Mouse (Mus musculus): ENCODE results near the gene Mbnl1. TPM values are rescaled to one million over a fixed set of nuclear protein-coding genes. Genes with fewer than 3 reads are reported as not detected.

Mbnl1 gene
- total and polyA plus RNA-seq, 2 experiments from 2014 or later = 56.2 to 90.8 TPM

DNA sequence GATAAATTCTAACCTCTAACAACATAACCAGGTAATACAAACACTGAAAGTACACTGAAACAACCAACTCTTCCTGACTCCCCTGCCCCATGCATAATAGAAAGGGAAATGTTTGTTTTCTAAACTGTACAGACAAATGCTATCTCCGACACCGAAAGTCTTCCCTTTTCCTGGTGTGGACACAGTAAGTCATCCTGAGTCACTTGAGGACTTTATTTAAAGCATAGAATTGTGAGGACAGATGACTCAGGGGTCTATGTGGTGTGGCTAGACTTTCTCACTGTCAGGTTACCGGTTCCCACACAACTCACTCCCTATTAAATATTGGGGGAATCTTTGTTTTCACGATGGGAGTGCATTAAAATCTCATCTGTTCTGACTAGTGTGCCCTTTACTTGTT is 68.5 kb downstream of the Mbnl1 start:
- H3K4me2 ChIP-seq (ENCODE audit: low read depth, low read length) = no peak overlapping the region
- no peaks in the 10 kb centered on the region for H3K27me3 ChIP-seq (ENCODE audit: insufficient read depth, low read length)
- H3K9me3 ChIP-seq (ENCODE audit: low read length) = no peaks in the 10 kb centered on the region
- H3K27ac ChIP-seq = no peak overlapping the region
- no peak overlapping the region for H3K9ac ChIP-seq (replicated peaks; ENCODE audit: low read length)
- H3K36me3 ChIP-seq (ENCODE audit: insufficient read depth, low read length) = no peaks in the 10 kb centered on the region
- 83% methylated on average over 4 of the region's 4 CpGs for WGBS
- H3K4me1 ChIP-seq (ENCODE audit: insufficient read depth, low read length) = no peaks in the 10 kb centered on the region
- TF ChIP-seq CTCF (IDR thresholded peaks at IDR 0.05; ENCODE audit: low read depth) = no peak
- no peak overlapping the region for H3K4me3 ChIP-seq (ENCODE audit: low read length)
- DNase-seq (ENCODE audit: low spot score) (no peak), ATAC-seq (no peak)

DNA sequence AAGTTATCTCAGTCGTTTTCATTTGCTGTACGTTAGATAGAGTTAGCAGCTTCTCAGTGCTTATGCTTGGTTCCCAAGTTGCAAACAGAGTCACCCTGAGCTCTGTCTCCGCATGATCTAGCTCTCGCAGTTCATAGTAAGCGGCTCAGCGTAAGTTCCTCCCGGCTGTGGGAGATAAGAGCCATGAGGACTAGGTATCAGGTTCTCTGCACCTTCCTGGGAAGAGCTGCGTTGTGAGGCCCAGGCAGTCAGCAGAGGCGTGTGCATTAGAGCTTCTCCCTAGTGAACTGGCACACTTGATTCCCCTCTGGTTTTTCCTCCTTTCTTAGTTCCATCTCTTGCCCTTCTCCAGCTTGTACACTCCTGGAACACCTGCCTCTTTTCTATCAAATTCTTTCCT is 73.6 kb downstream of the Mbnl1 start:
- no peak for DNase-seq (ENCODE audit: low spot score)
- Histone ChIP-seq H3K4me1 (ENCODE audit: insufficient read depth, low read length) (no peaks in the 10 kb centered on the region), H3K4me3 (ENCODE audit: low read length) (no peak overlapping the region), H3K27ac (no peak overlapping the region), H3K9me3 (ENCODE audit: low read length) (no peaks in the 10 kb centered on the region), H3K36me3 (ENCODE audit: insufficient read depth, low read length) (no peaks in the 10 kb centered on the region), H3K27me3 (ENCODE audit: insufficient read depth, low read length) (no peaks in the 10 kb centered on the region), H3K9ac (replicated peaks; ENCODE audit: low read length) (no peak overlapping the region), H3K4me2 (ENCODE audit: low read depth, low read length) (no peak overlapping the region)
- no peak for ATAC-seq
- WGBS = 77% methylated on average over 9 of the region's 9 CpGs
- no peak for TF ChIP-seq CTCF (IDR thresholded peaks at IDR 0.05; ENCODE audit: low read depth)

DNA sequence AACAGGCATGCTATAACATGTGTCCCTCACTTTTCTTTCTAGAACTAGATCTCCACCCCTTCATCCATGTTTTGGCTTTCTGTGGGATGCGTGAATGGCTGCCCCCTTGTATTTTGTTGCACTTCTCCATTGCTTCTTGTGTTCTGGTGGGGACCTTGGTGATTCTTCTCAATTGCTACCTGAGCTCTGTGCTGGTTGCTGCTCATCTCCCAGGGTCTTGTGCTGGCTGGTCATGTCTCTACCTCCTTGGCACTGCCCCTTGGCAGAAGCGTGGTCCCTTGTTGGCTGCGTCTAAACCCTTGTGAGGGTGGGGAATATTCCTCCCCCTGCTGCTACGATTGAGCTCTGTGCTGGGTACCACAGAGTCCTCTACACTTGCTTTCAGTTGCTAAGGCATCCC is 74.3 kb downstream of the Mbnl1 start:
- H3K27me3 ChIP-seq (ENCODE audit: insufficient read depth, low read length) = no peaks in the 10 kb centered on the region
- WGBS = 75% methylated on average over 4 of the region's 4 CpGs
- ATAC-seq = no peak

DNA sequence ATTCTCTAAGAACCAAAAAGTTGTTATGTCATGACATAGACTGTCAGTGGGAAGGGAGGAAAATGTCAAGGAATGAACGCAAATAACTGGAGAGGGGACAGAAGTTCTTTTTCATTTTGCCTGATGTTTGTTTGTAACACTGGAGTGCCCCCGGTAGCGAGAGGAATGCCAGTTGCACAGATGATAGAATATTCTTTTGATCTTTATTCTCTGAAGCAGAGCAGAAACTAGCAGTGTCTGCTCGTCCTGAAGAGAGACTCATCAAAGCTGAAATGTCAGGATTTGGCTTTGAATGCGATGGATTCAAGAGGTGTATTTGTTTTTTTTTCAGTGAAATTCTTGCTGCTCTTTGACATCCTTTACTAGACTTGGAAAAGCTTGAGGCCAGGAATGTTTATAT is 77.9 kb downstream of the Mbnl1 start:
- Histone ChIP-seq H3K4me1 (ENCODE audit: insufficient read depth, low read length) (no peaks in the 10 kb centered on the region), H3K27ac (no peak overlapping the region), H3K27me3 (ENCODE audit: insufficient read depth, low read length) (no peaks in the 10 kb centered on the region), H3K4me3 (ENCODE audit: low read length) (no peak overlapping the region), H3K9me3 (ENCODE audit: low read length) (no peaks in the 10 kb centered on the region), H3K9ac (replicated peaks; ENCODE audit: low read length) (no peak overlapping the region), H3K4me2 (ENCODE audit: low read depth, low read length) (no peak overlapping the region), H3K36me3 (ENCODE audit: insufficient read depth, low read length) (no peaks in the 10 kb centered on the region)
- WGBS = 60% methylated on average over 5 of the region's 5 CpGs
- ATAC-seq (no peak), DNase-seq (ENCODE audit: low spot score) (no peak)
- no peak for TF ChIP-seq CTCF (IDR thresholded peaks at IDR 0.05; ENCODE audit: low read depth)

More for the DNA sequence above, 74.3 kb downstream of the Mbnl1 start:
- H3K4me2 ChIP-seq (ENCODE audit: low read depth, low read length) = no peak overlapping the region
- DNase-seq (ENCODE audit: low spot score) = no peak
- H3K9me3 ChIP-seq (ENCODE audit: low read length) = no peaks in the 10 kb centered on the region
- no peak overlapping the region for H3K9ac ChIP-seq (replicated peaks; ENCODE audit: low read length)
- no peak for TF ChIP-seq CTCF (IDR thresholded peaks at IDR 0.05; ENCODE audit: low read depth)
- no peaks in the 10 kb centered on the region for H3K36me3 ChIP-seq (ENCODE audit: insufficient read depth, low read length)
- H3K4me1 ChIP-seq (ENCODE audit: insufficient read depth, low read length) = no peaks in the 10 kb centered on the region
- no peak overlapping the region for H3K4me3 ChIP-seq (ENCODE audit: low read length)
- H3K27ac ChIP-seq = no peak overlapping the region

DNA sequence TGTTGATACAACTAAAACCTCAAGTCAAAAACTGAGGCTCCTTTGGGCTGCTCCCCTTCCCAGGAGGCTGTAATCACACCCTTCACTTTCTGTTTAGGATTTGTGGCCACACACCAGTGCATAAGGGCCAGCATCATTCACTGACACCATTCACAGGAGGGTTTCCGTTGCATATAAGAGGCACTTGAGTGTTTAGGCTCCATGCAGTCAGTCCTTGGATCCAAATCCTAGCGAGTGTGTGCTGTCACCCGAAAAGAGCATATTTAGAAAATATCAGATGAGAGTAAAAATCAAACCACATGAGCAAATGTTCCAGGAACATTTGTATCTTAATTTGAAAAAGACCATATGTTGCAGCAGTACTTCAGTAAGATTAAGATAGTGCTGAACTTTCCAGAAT is 79.0 kb downstream of the Mbnl1 start:
- H3K27me3 ChIP-seq (ENCODE audit: insufficient read depth, low read length) = no peaks in the 10 kb centered on the region
- no peaks in the 10 kb centered on the region for H3K9me3 ChIP-seq (ENCODE audit: low read length)
- no peak overlapping the region for H3K9ac ChIP-seq (replicated peaks; ENCODE audit: low read length)
- 63% methylated on average over 3 of the region's 3 CpGs for WGBS
- no peak overlapping the region for H3K4me2 ChIP-seq (ENCODE audit: low read depth, low read length)
- ATAC-seq (no peak), DNase-seq (ENCODE audit: low spot score) (no peak)
- no peaks in the 10 kb centered on the region for H3K36me3 ChIP-seq (ENCODE audit: insufficient read depth, low read length)
- no peak overlapping the region for H3K4me3 ChIP-seq (ENCODE audit: low read length)
- no peak overlapping the region for H3K27ac ChIP-seq
- no peaks in the 10 kb centered on the region for H3K4me1 ChIP-seq (ENCODE audit: insufficient read depth, low read length)
- TF ChIP-seq CTCF (IDR thresholded peaks at IDR 0.05; ENCODE audit: low read depth) = no peak

DNA sequence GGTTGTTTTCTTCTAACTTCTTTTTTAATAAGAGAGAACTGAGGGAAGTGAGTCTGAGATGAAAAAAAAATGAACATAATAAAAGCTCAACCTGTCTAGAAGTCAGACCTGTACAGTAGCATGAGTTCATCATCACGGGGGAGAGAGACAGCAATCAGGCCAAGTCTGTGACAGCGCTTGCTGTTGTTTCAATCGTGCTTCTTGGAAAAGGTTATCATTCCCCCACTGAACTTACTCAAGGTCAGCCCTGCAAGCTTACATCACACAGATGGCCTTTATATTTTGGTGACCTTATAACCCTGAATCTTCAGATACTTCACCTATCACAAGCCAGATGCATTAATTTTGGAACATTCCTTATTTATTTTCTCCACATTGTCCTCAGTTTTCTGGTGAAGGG is 80.4 kb downstream of the Mbnl1 start:
- no peak overlapping the region for H3K4me3 ChIP-seq (ENCODE audit: low read length)
- H3K27ac ChIP-seq = no peak overlapping the region
- TF ChIP-seq CTCF (IDR thresholded peaks at IDR 0.05; ENCODE audit: low read depth) = no peak
- H3K27me3 ChIP-seq (ENCODE audit: insufficient read depth, low read length) = no peaks in the 10 kb centered on the region
- H3K4me1 ChIP-seq (ENCODE audit: insufficient read depth, low read length) = no peaks in the 10 kb centered on the region
- WGBS = 79% methylated on average over 3 of the region's 3 CpGs
- H3K36me3 ChIP-seq (ENCODE audit: insufficient read depth, low read length) = no peaks in the 10 kb centered on the region
- H3K4me2 ChIP-seq (ENCODE audit: low read depth, low read length) = no peak overlapping the region
- no peak for ATAC-seq
- H3K9me3 ChIP-seq (ENCODE audit: low read length) = no peaks in the 10 kb centered on the region
- no peak overlapping the region for H3K9ac ChIP-seq (replicated peaks; ENCODE audit: low read length)
- DNase-seq (ENCODE audit: low spot score) = no peak

DNA sequence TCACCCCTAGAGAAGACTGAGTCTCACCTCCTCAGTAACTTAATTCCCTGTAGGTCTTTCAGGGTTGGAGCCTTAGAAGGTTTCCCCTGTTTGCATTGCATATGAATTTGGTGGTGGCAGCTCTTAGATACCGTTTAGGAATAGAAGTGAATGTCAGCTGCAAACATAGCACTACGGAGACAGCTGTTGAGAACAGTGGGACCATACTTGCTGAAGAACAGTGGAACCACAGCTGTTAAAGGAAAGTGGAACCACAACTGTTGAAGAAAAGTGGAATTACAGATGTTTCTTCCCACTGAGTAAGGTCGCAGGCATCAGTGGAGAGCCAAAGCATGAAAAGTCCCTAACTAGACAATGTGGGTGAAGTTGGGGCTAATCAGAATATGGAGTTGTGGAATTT is 84.0 kb downstream of the Mbnl1 start:
- Histone ChIP-seq H3K27ac (no peak overlapping the region), H3K4me3 (ENCODE audit: low read length) (no peak overlapping the region), H3K4me2 (ENCODE audit: low read depth, low read length) (no peak overlapping the region), H3K9me3 (ENCODE audit: low read length) (no peaks in the 10 kb centered on the region), H3K36me3 (ENCODE audit: insufficient read depth, low read length) (no peaks in the 10 kb centered on the region), H3K4me1 (ENCODE audit: insufficient read depth, low read length) (no peaks in the 10 kb centered on the region), H3K9ac (replicated peaks; ENCODE audit: low read length) (no peak overlapping the region), H3K27me3 (ENCODE audit: insufficient read depth, low read length) (no peaks in the 10 kb centered on the region)
- TF ChIP-seq CTCF (IDR thresholded peaks at IDR 0.05; ENCODE audit: low read depth) = no peak
- WGBS = 82% methylated on average over 3 of the region's 3 CpGs
- DNase-seq (ENCODE audit: low spot score) (no peak), ATAC-seq (no peak)

Measured in hindbrain, postnatal 0 days (tissue).